Mouse (Mus musculus): ENCODE measurements at regions not wholly inside any gene's neighbourhood (a gene's known extent, or its start where the extent isn't known, plus 50 kb on each side); places are given as distances from the start of the nearest gene placed in this dataset.

DNA sequence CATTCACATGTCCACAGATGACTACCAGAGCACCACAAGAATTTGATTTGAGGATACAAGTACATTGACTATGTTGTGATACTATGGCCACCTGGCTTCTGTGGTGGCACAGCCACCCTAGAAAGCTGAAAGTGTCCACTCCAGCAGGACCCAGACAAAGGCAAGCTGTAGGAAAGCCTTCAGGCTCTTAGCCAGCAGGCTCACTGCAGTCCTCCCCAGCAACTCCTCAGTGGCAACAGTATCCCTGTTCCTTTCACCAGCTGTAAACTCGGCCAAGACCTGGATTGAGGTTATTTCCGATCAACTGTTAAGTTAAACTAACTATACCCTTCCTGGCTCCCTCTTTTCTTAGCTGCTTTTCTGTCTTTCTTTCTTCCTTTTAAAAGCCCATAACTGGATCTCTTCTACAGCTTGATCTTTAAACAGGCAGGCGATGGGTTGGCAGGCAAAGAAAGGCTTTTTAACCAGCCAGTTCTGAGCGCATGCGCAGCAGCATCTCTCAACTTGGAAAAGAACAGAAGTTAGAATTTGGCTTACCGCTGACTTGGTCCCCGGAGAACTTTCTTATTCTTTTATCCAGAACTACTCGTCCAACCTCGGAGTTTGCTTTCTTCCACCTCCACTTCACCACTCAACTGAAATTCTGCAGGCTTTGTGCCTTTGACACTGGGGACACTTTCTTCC, 202.5 kb upstream of the Nt5e start:
- Histone ChIP-seq H3K9me3 (replicated peaks) (no peaks in the 10 kb centered on the region), H3K4me2 (no peak overlapping the region), H3K4me3 (replicated peaks) (no peak overlapping the region), H3K36me3 (replicated peaks) (no peaks in the 10 kb centered on the region), H3K27ac (replicated peaks) (no peak overlapping the region), H3K27me3 (no peaks in the 10 kb centered on the region), H3K4me1 (replicated peaks) (no peaks in the 10 kb centered on the region), H3K9ac (no peak overlapping the region)
- ATAC-seq (ENCODE audit: insufficient read depth), result no peak
- 71% methylated on average over 9 of the region's 9 CpGs for WGBS (ENCODE audit: insufficient replicate concordance)

DNA sequence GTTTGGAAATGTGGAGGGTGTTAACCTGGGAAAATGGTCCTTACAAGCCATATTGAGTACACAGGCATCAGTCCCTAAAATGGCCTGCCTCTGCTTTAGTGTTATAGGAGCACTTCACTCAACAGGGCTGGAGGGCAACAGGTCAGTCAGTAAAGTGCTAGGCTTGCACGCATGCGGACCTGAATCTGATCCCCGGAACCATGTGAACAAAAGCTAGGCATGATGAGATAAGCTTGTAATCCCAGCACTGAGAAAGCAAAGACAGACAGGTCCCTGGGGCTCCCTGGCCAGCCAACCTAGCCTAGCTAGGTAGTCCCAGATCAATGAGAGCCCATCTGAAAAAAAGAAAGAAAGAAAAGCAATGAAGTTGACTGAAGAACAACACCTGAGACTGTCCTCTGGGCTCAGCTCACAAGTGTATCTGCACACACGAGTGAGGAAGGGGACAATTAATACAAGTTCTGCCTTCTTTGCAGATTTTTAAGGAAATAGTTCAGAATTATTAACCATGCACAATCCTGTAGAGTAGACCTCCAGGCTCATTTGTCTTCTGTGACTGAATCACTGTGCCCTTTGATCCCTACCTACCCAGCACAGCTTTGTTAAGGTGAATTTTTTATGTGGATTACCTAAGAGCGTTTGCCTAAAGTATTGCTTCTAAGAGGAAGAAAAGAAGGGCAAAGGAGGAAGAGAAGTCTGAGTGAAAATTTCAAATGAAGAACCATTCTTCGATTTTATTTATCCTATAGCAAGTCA, 163.8 kb upstream of the Nt5e start:
- 61% methylated on average over 6 of the region's 6 CpGs for WGBS (ENCODE audit: insufficient replicate concordance)

DNA sequence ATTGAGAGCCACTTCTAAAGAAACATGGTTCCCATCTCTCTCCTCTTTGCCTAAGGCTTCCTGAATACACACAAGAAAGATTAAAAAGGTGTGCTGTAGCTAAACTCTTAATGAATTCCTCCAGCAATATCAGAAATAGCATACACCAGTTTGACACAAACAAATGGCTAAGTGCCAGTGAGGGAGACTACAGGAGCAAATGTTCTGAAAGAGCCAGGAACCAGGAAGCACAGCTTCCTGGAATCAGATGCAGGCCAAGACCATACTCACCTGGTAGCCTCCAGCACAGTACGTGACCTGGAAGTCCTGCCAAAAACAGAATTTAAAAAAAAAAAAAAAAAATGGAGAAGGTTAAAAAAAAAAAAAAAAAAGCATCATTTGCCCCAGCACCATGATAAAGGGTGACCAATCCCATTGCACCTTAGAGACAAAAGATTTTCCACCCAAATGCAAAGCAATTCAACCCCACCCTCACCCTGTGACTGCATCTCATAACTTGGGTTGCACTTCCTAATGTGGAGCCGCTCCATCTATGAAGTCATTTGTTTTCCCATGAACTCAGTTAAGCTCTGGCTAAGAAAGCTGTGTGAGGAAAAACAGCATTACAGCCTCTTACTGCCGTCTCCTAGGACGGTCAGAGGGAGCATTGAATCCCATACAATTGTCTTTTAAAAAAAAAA, 149.3 kb upstream of the Nt5e start:
- H3K27ac ChIP-seq (replicated peaks), result no peak overlapping the region
- no peak for ATAC-seq (ENCODE audit: insufficient read depth)
- H3K36me3 ChIP-seq (replicated peaks), result no peaks in the 10 kb centered on the region
- no peak overlapping the region for H3K4me2 ChIP-seq
- no peak overlapping the region for H3K4me3 ChIP-seq (replicated peaks)
- no peaks in the 10 kb centered on the region for H3K27me3 ChIP-seq
- no peak overlapping the region for H3K9ac ChIP-seq
- H3K4me1 ChIP-seq (replicated peaks), result no peaks in the 10 kb centered on the region
- H3K9me3 ChIP-seq (replicated peaks), result no peaks in the 10 kb centered on the region
- 50% methylated on average over 4 of the region's 4 CpGs for WGBS (ENCODE audit: insufficient replicate concordance)

More for the DNA sequence above, 163.8 kb upstream of the Nt5e start:
- Histone ChIP-seq H3K36me3 (replicated peaks) (no peaks in the 10 kb centered on the region), H3K27ac (replicated peaks) (no peak overlapping the region), H3K9me3 (replicated peaks) (no peaks in the 10 kb centered on the region), H3K4me2 (no peak overlapping the region), H3K4me3 (replicated peaks) (no peak overlapping the region), H3K4me1 (replicated peaks) (no peaks in the 10 kb centered on the region), H3K9ac (no peak overlapping the region), H3K27me3 (no peaks in the 10 kb centered on the region)
- no peak for ATAC-seq (ENCODE audit: insufficient read depth)

DNA sequence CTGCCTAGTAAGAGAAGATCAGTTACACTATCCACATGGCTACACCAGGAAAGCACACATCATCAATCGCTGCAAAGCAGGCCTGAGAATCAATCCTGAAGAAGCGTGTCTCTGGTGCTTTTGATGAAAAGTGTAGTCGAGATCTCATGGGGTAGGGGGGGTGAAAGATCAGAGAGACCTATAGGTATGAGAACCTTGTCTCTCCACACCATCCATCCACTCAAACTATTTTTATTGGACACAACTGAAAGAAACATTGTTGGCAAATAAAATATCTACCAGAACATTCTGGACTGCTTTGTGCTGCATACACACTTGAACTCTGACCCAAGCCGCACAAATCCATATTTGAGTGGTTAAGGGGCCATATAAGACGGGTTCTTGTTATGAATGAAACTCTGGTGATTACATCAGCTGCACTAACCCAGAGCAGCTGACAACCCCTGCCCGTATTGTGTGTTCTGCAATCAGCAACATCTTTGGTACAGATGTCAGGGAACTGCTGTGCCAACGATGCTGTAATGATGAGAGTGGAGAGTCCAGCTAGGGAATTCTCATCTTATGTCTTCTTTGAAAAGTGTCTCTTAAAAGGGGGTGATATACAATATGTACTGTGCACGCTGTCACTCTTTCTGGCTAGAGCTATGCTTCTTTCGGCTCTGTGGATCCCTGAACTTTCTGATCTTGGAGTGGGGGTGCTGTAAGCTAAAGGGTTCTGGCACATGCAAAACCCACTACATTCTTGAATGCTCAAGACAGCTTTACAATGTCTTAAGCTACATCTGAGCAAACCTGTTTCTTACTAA, 145.6 kb upstream of the Nt5e start:
- no peak overlapping the region for H3K9ac ChIP-seq
- no peak overlapping the region for H3K27ac ChIP-seq (replicated peaks)
- H3K4me3 ChIP-seq (replicated peaks), result no peak overlapping the region
- no peaks in the 10 kb centered on the region for H3K9me3 ChIP-seq (replicated peaks)
- no peaks in the 10 kb centered on the region for H3K36me3 ChIP-seq (replicated peaks)
- H3K4me2 ChIP-seq, result no peak overlapping the region
- no peaks in the 10 kb centered on the region for H3K4me1 ChIP-seq (replicated peaks)
- no peaks in the 10 kb centered on the region for H3K27me3 ChIP-seq
- 62% methylated on average over 9 of the region's 9 CpGs for WGBS (ENCODE audit: insufficient replicate concordance)
- no peak for ATAC-seq (ENCODE audit: insufficient read depth)

GRCm38 (mm10) chr9:88207378-88207777, 119.6 kb upstream of the Nt5e start:
- 49% methylated on average over 7 of the region's 7 CpGs for WGBS (ENCODE audit: insufficient replicate concordance)
- no peaks in the 10 kb centered on the region for H3K27me3 ChIP-seq
- no peaks in the 10 kb centered on the region for H3K9me3 ChIP-seq (replicated peaks)
- no peaks in the 10 kb centered on the region for H3K36me3 ChIP-seq (replicated peaks)
- no peak overlapping the region for H3K9ac ChIP-seq
- no peak for ATAC-seq (ENCODE audit: insufficient read depth)
- H3K4me1 ChIP-seq (replicated peaks), result no peaks in the 10 kb centered on the region
- no peak overlapping the region for H3K27ac ChIP-seq (replicated peaks)
- H3K4me2 ChIP-seq, result no peak overlapping the region
- no peak overlapping the region for H3K4me3 ChIP-seq (replicated peaks)

GRCm38 (mm10) chr9:88208022-88208421, 119.0 kb upstream of the Nt5e start:
- Histone ChIP-seq H3K4me2 (no peak overlapping the region), H3K27me3 (no peaks in the 10 kb centered on the region), H3K9ac (no peak overlapping the region), H3K27ac (replicated peaks) (no peak overlapping the region), H3K4me1 (replicated peaks) (no peaks in the 10 kb centered on the region), H3K4me3 (replicated peaks) (no peak overlapping the region), H3K36me3 (replicated peaks) (no peaks in the 10 kb centered on the region), H3K9me3 (replicated peaks) (no peaks in the 10 kb centered on the region)
- ATAC-seq (ENCODE audit: insufficient read depth), result no peak

- Histone ChIP-seq H3K4me1 (replicated peaks) (no peaks in the 10 kb centered on the region), H3K4me2 (no peak overlapping the region), H3K36me3 (replicated peaks) (no peaks in the 10 kb centered on the region), H3K4me3 (replicated peaks) (no peak overlapping the region), H3K9me3 (replicated peaks) (no peaks in the 10 kb centered on the region), H3K27me3 (no peaks in the 10 kb centered on the region), H3K27ac (replicated peaks) (no peak overlapping the region), H3K9ac (no peak overlapping the region)
- WGBS (ENCODE audit: insufficient replicate concordance), result 45% methylated on average over 6 of the region's 6 CpGs
- no peak for ATAC-seq (ENCODE audit: insufficient read depth)
Measured at GRCm38 (mm10) chr9:88214758-88215157, 112.2 kb upstream of the Nt5e start.

GRCm38 (mm10) chr9:88220360-88220759, 106.6 kb upstream of the Nt5e start:
- WGBS (ENCODE audit: insufficient replicate concordance), result 49% methylated on average over 3 of the region's 3 CpGs
- ATAC-seq (ENCODE audit: insufficient read depth), result no peak
- Histone ChIP-seq H3K4me1 (replicated peaks) (no peaks in the 10 kb centered on the region), H3K9me3 (replicated peaks) (no peaks in the 10 kb centered on the region), H3K36me3 (replicated peaks) (no peaks in the 10 kb centered on the region), H3K4me2 (no peak overlapping the region), H3K27me3 (no peaks in the 10 kb centered on the region), H3K4me3 (replicated peaks) (no peak overlapping the region), H3K9ac (no peak overlapping the region), H3K27ac (replicated peaks) (no peak overlapping the region)

- no peak overlapping the region for H3K27ac ChIP-seq (replicated peaks)
- no peak overlapping the region for H3K4me3 ChIP-seq (replicated peaks)
- WGBS (ENCODE audit: insufficient replicate concordance), result 69% methylated on average over 14 of the region's 14 CpGs
- H3K9ac ChIP-seq, result no peak overlapping the region
- no peaks in the 10 kb centered on the region for H3K4me1 ChIP-seq (replicated peaks)
- no peaks in the 10 kb centered on the region for H3K36me3 ChIP-seq (replicated peaks)
- ATAC-seq (ENCODE audit: insufficient read depth), result no peak
- H3K9me3 ChIP-seq (replicated peaks), result no peaks in the 10 kb centered on the region
- H3K27me3 ChIP-seq, result no peaks in the 10 kb centered on the region
- no peak overlapping the region for H3K4me2 ChIP-seq
Measured at GRCm38 (mm10) chr9:88221276-88221675, 105.7 kb upstream of the Nt5e start.

- ATAC-seq (ENCODE audit: insufficient read depth), result no peak
- Histone ChIP-seq H3K27ac (replicated peaks) (no peak overlapping the region), H3K9ac (no peak overlapping the region), H3K4me3 (replicated peaks) (no peak overlapping the region), H3K27me3 (no peaks in the 10 kb centered on the region), H3K36me3 (replicated peaks) (no peaks in the 10 kb centered on the region), H3K4me1 (replicated peaks) (no peaks in the 10 kb centered on the region), H3K9me3 (replicated peaks) (no peaks in the 10 kb centered on the region), H3K4me2 (no peak overlapping the region)
- WGBS (ENCODE audit: insufficient replicate concordance), result 20% methylated on average over 7 of the region's 7 CpGs
Measured at GRCm38 (mm10) chr9:88221850-88222353, 105.1 kb upstream of the Nt5e start.

GRCm38 (mm10) chr9:88237126-88237525, 89.9 kb upstream of the Nt5e start:
- 47% methylated on average over 2 of the region's 2 CpGs for WGBS (ENCODE audit: insufficient replicate concordance)
- Histone ChIP-seq H3K4me3 (replicated peaks) (no peak overlapping the region), H3K9me3 (replicated peaks) (no peaks in the 10 kb centered on the region), H3K27me3 (no peaks in the 10 kb centered on the region), H3K36me3 (replicated peaks) (no peaks in the 10 kb centered on the region), H3K9ac (no peak overlapping the region), H3K27ac (replicated peaks) (no peak overlapping the region), H3K4me2 (no peak overlapping the region), H3K4me1 (replicated peaks) (peaks cover 2% of the 10 kb centered on the region; the same call in 1 of the 2 replicates)
- ATAC-seq (ENCODE audit: insufficient read depth), result no peak

All from liver, embryonic 15.5 days (tissue).